Mouse (Mus musculus) cerebellum, adult 9-11 months (tissue): ENCODE results near the gene Gm20388.

Experiments used
- DNase-seq: peaks from one replicate; pipeline ENCODE4 v3.0.0; 2022

Gene Gm20388

GRCm38 (mm10) chr8:121029076-121029475, 1118.4 kb downstream of the Gm20388 start:
- DNase-seq, result no peak

GRCm38 (mm10) chr8:121030496-121031040, 1119.9 kb downstream of the Gm20388 start:
- DNase-seq, result no peak

GRCm38 (mm10) chr8:121033299-121034013, 1122.8 kb downstream of the Gm20388 start:
- no peak for DNase-seq

GRCm38 (mm10) chr8:121035611-121036010, 1125.0 kb downstream of the Gm20388 start:
- DNase-seq, result no peak

GRCm38 (mm10) chr8:121043719-121044440, 1133.2 kb downstream of the Gm20388 start:
- DNase-seq, result no peak

GRCm38 (mm10) chr8:121047441-121047840, 1136.8 kb downstream of the Gm20388 start:
- no peak for DNase-seq

GRCm38 (mm10) chr8:121058081-121058480, 1147.4 kb downstream of the Gm20388 start:
- DNase-seq, result no peak

- DNase-seq, result no peak
Measured at GRCm38 (mm10) chr8:121059098-121059497, 1148.5 kb downstream of the Gm20388 start.

- no peak for DNase-seq
Measured at GRCm38 (mm10) chr8:121062521-121062920, 1151.9 kb downstream of the Gm20388 start.

GRCm38 (mm10) chr8:121063649-121064048, 1153.0 kb downstream of the Gm20388 start:
- DNase-seq, result no peak

GRCm38 (mm10) chr8:121071454-121071853, 1160.8 kb downstream of the Gm20388 start:
- DNase-seq, result no peak

GRCm38 (mm10) chr8:121072406-121073130, 1161.9 kb downstream of the Gm20388 start:
- DNase-seq, result no peak

- DNase-seq, result no peak
Measured at GRCm38 (mm10) chr8:121073174-121074107, 1162.8 kb downstream of the Gm20388 start.

- DNase-seq, result no peak
Measured at GRCm38 (mm10) chr8:121074108-121074847, 1163.6 kb downstream of the Gm20388 start.

GRCm38 (mm10) chr8:121074848-121075145, 1164.2 kb downstream of the Gm20388 start:
- DNase-seq, result no peak

GRCm38 (mm10) chr8:121075936-121076335, 1165.3 kb downstream of the Gm20388 start:
- DNase-seq, result no peak

- DNase-seq, result no peak
Measured at GRCm38 (mm10) chr8:121076555-121076954, 1165.9 kb downstream of the Gm20388 start.

- no peak for DNase-seq
Measured at GRCm38 (mm10) chr8:121078721-121079120, 1168.1 kb downstream of the Gm20388 start.

- no peak for DNase-seq
Measured at GRCm38 (mm10) chr8:121079201-121079600, 1168.6 kb downstream of the Gm20388 start.

GRCm38 (mm10) chr8:121079944-121080343, 1169.3 kb downstream of the Gm20388 start:
- DNase-seq, result no peak

GRCm38 (mm10) chr8:121080361-121081090, 1169.9 kb downstream of the Gm20388 start:
- no peak for DNase-seq
